In the genomic region with DNA sequence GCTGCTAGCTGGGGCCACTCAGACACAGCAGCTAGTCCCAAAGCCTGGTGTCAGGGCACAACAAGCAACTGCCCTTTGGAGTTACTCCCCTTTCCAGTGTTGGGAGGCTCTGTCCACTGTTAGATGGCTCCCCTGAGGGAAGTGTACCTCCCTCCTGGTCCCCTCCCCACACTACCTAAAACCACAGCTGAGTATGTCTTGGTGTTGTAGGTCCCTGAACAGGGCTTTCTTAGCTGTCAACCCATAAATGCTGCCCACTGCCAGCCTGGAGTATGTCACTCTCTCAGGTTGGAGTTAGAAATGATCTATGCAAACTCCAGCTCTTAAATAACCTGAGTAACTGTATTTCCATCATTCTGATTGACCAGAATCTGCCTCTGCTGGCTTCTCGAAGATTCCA, we compare ENCODE assay signal across 20 mouse cellular contexts. TPM values are rescaled to one million over a fixed set of nuclear protein-coding genes. Genes with fewer than 3 reads are reported as not detected.
DNase-seq lines count a peak whose midpoint lies in the region; ATAC-seq and TF ChIP-seq lines count a peak whose summit lies in the region.
"Had no signal": no experiment of that assay in that cellular context is flagged by ENCODE, and none has a peak within 500 bp of the region (broad histone marks: within the 10 kb centered on the region; RNA-seq: fewer than 3 reads in every experiment).

No protein-coding gene starts in this region.

- no peaks in the 10 kb centered on the region for H3K36me3 ChIP-seq in heart, adult 2 months (ENCODE audit: control insufficient read depth, insufficient read depth, low read length)
- no peaks in the 10 kb centered on the region for H3K36me3 ChIP-seq in intestine, embryonic 16.5 days (ENCODE audit: control insufficient read depth, insufficient read depth, low read length)
- H3K36me3 ChIP-seq in intestine, embryonic 15.5 days: no peaks in the 10 kb centered on the region
- H3K36me3 ChIP-seq in lung, embryonic 15.5 days: no peaks in the 10 kb centered on the region
- H3K36me3 ChIP-seq in liver, postnatal 0 days (replicated peaks; ENCODE audit: insufficient read depth, low read length): no peaks in the 10 kb centered on the region
- H3K36me3 ChIP-seq: forebrain, embryonic 12.5 days; hindbrain, embryonic 13.5 days had no signal

- no peaks in the 10 kb centered on the region for H3K79me2 ChIP-seq in heart, adult 2 months (replicated peaks; ENCODE audit: control insufficient read depth, insufficient read depth, low read length)

- intact Hi-C loops in heart, adult 2 months (cut with DNase I): no loop called here

- no peaks in the 10 kb centered on the region for H3K27me3 ChIP-seq in heart, adult 2 months (ENCODE audit: control insufficient read depth, insufficient read depth, low read length)
- H3K27me3 ChIP-seq in intestine, embryonic 16.5 days (replicated peaks; ENCODE audit: control insufficient read depth, insufficient read depth, low read length): no peaks in the 10 kb centered on the region
- no peaks in the 10 kb centered on the region for H3K27me3 ChIP-seq in intestine, embryonic 15.5 days (replicated peaks)
- H3K27me3 ChIP-seq in lung, embryonic 15.5 days: no peaks in the 10 kb centered on the region
- H3K27me3 ChIP-seq in liver, postnatal 0 days (ENCODE audit: insufficient read depth, low read length): no peaks in the 10 kb centered on the region
- H3K27me3 ChIP-seq: forebrain, embryonic 12.5 days; hindbrain, embryonic 13.5 days had no signal

- TF ChIP-seq CTCF in heart, adult 2 months (IDR thresholded peaks at IDR 0.05): no peak
- TF ChIP-seq CTCF in liver, postnatal 0 days (IDR thresholded peaks at IDR 0.05; ENCODE audit: low read depth): no peak

- H3K4me1 ChIP-seq in heart, adult 2 months (ENCODE audit: control insufficient read depth, insufficient read depth, low read length): no peaks in the 10 kb centered on the region; the same call in 1 of the 2 replicates
- peaks cover 9% of the 10 kb centered on the region for H3K4me1 ChIP-seq in intestine, embryonic 16.5 days (ENCODE audit: control insufficient read depth, insufficient read depth, low read length)
- H3K4me1 ChIP-seq in intestine, embryonic 15.5 days (replicated peaks): peaks cover 15% of the 10 kb centered on the region
- peaks cover 26% of the 10 kb centered on the region for H3K4me1 ChIP-seq in lung, embryonic 15.5 days
- H3K4me1 ChIP-seq in liver, postnatal 0 days (ENCODE audit: insufficient read depth): peaks cover 18% of the 10 kb centered on the region

- no peak for ATAC-seq in intestine, embryonic 16.5 days
- no peak for ATAC-seq in intestine, embryonic 15.5 days
- ATAC-seq in lung, embryonic 15.5 days (ENCODE audit: borderline replicate concordance, extremely low read depth, low FRiP score, low TSS enrichment): no peak
- no peak for ATAC-seq in liver, postnatal 0 days
- ATAC-seq: midbrain, embryonic 16.5 days had no signal

- H3K4me3 ChIP-seq in heart, adult 2 months: peak overlapping the region; percentile 14; the same call in 1 of the 2 replicates
- no peak overlapping the region for H3K4me3 ChIP-seq in intestine, embryonic 16.5 days (ENCODE audit: low read length)
- H3K4me3 ChIP-seq in intestine, embryonic 15.5 days (replicated peaks): no peak overlapping the region
- H3K4me3 ChIP-seq in lung, embryonic 15.5 days: no peak overlapping the region
- H3K4me3 ChIP-seq in liver, postnatal 0 days (ENCODE audit: low read depth, low read length): 0 out of 2 replicates have a peak overlapping the region, but pooled peaks have one; percentile 9
- H3K4me3 ChIP-seq: forebrain, embryonic 12.5 days; hindbrain, embryonic 13.5 days had no signal

- H3K4me2 ChIP-seq in intestine, embryonic 16.5 days (ENCODE audit: low read depth, low read length): no peak overlapping the region
- H3K4me2 ChIP-seq in intestine, embryonic 15.5 days (replicated peaks): no peak overlapping the region
- H3K4me2 ChIP-seq in lung, embryonic 15.5 days: no peak overlapping the region
- H3K4me2 ChIP-seq in liver, postnatal 0 days (ENCODE audit: low read depth, low read length): 0 out of 2 replicates have a peak overlapping the region, but pooled peaks have one; percentile 1
- H3K4me2 ChIP-seq: forebrain, embryonic 12.5 days; hindbrain, embryonic 13.5 days had no signal

- TF ChIP-seq POLR2A in heart, adult 2 months (IDR thresholded peaks at IDR 0.05; ENCODE audit: insufficient read depth, low read depth, low read length): no peak

- 51% methylated on average over 1 of the region's 1 CpGs for WGBS in heart, adult 2 months
- 78% methylated on average over 1 of the region's 1 CpGs for WGBS in intestine, embryonic 16.5 days
- 53% methylated on average over 1 of the region's 1 CpGs for WGBS in intestine, embryonic 15.5 days
- 43% methylated on average over 1 of the region's 1 CpGs for WGBS in lung, embryonic 15.5 days
- WGBS in liver, postnatal 0 days (ENCODE audit: insufficient replicate concordance): 67% methylated on average over 1 of the region's 1 CpGs

- DNase-seq in heart, adult 2 months: no peak
- DNase-seq in heart, adult 18-20 months: no peak
- DNase-seq in lung, postnatal 14 days: no peak
- DNase-seq in liver, postnatal 0 days: no peak
- DNase-seq in embryo, embryonic 9.5 days (ENCODE audit: extremely low spot score): no peak
- DNase-seq: adrenal gland, adult 8-10 months; cerebellum, adult 11 months; gastrocnemius, postnatal 36 days; kidney, adult 18-20 months; left cerebral cortex, postnatal 4 days; thymus, postnatal 4 days had no signal

- peak overlapping the region; percentile 26; the same call in 1 of the 2 replicates for H3K9ac ChIP-seq in heart, adult 2 months (ENCODE audit: low read depth, low read length)
- no peak overlapping the region for H3K9ac ChIP-seq in intestine, embryonic 16.5 days (ENCODE audit: low read depth, low read length)
- H3K9ac ChIP-seq in intestine, embryonic 15.5 days: no peak overlapping the region
- H3K9ac ChIP-seq in lung, embryonic 15.5 days: no peak overlapping the region
- H3K9ac ChIP-seq in liver, postnatal 0 days (replicated peaks): peak overlapping the region; percentile 4; the same call in 1 of the 2 replicates
- H3K9ac ChIP-seq: forebrain, embryonic 12.5 days; hindbrain, embryonic 13.5 days had no signal

- H3K27ac ChIP-seq in heart, adult 2 months: peak overlapping the region; percentile 61
- H3K27ac ChIP-seq in intestine, embryonic 16.5 days (ENCODE audit: low read length): 0 out of 2 replicates have a peak overlapping the region, but pooled peaks have one; percentile 19
- H3K27ac ChIP-seq in intestine, embryonic 15.5 days: no peak overlapping the region
- H3K27ac ChIP-seq in lung, embryonic 15.5 days: peak overlapping the region; percentile 66
- H3K27ac ChIP-seq in liver, postnatal 0 days (ENCODE audit: low read depth): peak overlapping the region; percentile 39
- H3K27ac ChIP-seq: forebrain, embryonic 12.5 days; hindbrain, embryonic 13.5 days had no signal

- no peak for TF ChIP-seq EP300 in heart, adult 2 months (IDR thresholded peaks at IDR 0.05; ENCODE audit: insufficient read depth, low read depth, low read length)
- no peak for TF ChIP-seq EP300 in liver, postnatal 0 days (IDR thresholded peaks at IDR 0.05; ENCODE audit: low read depth)

- no peaks in the 10 kb centered on the region for H3K9me3 ChIP-seq in intestine, embryonic 16.5 days (ENCODE audit: control insufficient read depth, low read length)
- H3K9me3 ChIP-seq in intestine, embryonic 15.5 days: no peaks in the 10 kb centered on the region
- H3K9me3 ChIP-seq in lung, embryonic 15.5 days: no peaks in the 10 kb centered on the region
- H3K9me3 ChIP-seq in liver, postnatal 0 days (ENCODE audit: low read length): no peaks in the 10 kb centered on the region
- H3K9me3 ChIP-seq: forebrain, embryonic 12.5 days; hindbrain, embryonic 13.5 days had no signal

RNA-seq across cellular contexts. Expression of gene Colec11, which starts 0.5 kb away (rescaled TPM):
- 10 to 100 TPM; 14.3 to 17.9 TPM for total RNA-seq in heart, adult 2 months (2021)
- 15.2 and 18.3 TPM in 2 replicates for polyA plus RNA-seq in heart, adult 2 months (2012; rRNA removed)
- total RNA-seq in heart, adult 18-20 months (2021): 10 to 100 TPM; 14.1 to 15.6 TPM
- polyA plus RNA-seq in intestine, embryonic 16.5 days (2015; fragmentation: Nextera tagmentation; extraction: Ambion mirVana): 0.97 and 1.8 TPM in 2 replicates
- polyA plus RNA-seq in intestine, embryonic 15.5 days (2015; fragmentation: Nextera tagmentation; extraction: Ambion mirVana): 1.6 and 1.8 TPM in 2 replicates
- 2.7 and 3.3 TPM in 2 replicates for polyA plus RNA-seq in lung, embryonic 15.5 days (2015; fragmentation: Nextera tagmentation; extraction: Ambion mirVana)
- 37.9 and 41.0 TPM in 2 replicates for polyA plus RNA-seq in liver, postnatal 0 days (2015; fragmentation: Nextera tagmentation; extraction: Ambion mirVana)
- total RNA-seq: CH12.LX had no signal

RNA-seq across cellular contexts. Expression of gene Rps7, which starts 13.1 kb away (rescaled TPM):
- 100 to 1,000 TPM; 228 to 303 TPM for total RNA-seq in heart, adult 2 months (2021)
- 176 and 182 TPM in 2 replicates for polyA plus RNA-seq in heart, adult 2 months (2012; rRNA removed)
- total RNA-seq in heart, adult 18-20 months (2021): 100 to 1,000 TPM; 268 to 303 TPM
- 587 and 597 TPM in 2 replicates for polyA plus RNA-seq in intestine, embryonic 16.5 days (2015; fragmentation: Nextera tagmentation; extraction: Ambion mirVana)
- 676 and 798 TPM in 2 replicates for polyA plus RNA-seq in intestine, embryonic 15.5 days (2015; fragmentation: Nextera tagmentation; extraction: Ambion mirVana)
- 664 and 702 TPM in 2 replicates for polyA plus RNA-seq in lung, embryonic 15.5 days (2015; fragmentation: Nextera tagmentation; extraction: Ambion mirVana)
- 493 and 504 TPM in 2 replicates for polyA plus RNA-seq in liver, postnatal 0 days (2015; fragmentation: Nextera tagmentation; extraction: Ambion mirVana)

RNA-seq across cellular contexts. Expression of gene Rnaseh1, which starts 26.8 kb away (rescaled TPM):
- total RNA-seq in heart, adult 2 months (2021): 1 to 10 TPM; 6.9 to 8.4 TPM
- 7.0 and 7.7 TPM in 2 replicates for polyA plus RNA-seq in heart, adult 2 months (2012; rRNA removed)
- total RNA-seq in heart, adult 18-20 months (2021): 1 to 10 TPM; 8.0 to 9.5 TPM
- 24.2 and 28.2 TPM in 2 replicates for polyA plus RNA-seq in intestine, embryonic 16.5 days (2015; fragmentation: Nextera tagmentation; extraction: Ambion mirVana)
- polyA plus RNA-seq in intestine, embryonic 15.5 days (2015; fragmentation: Nextera tagmentation; extraction: Ambion mirVana): 26.1 and 27.9 TPM in 2 replicates
- 30.7 and 34.5 TPM in 2 replicates for polyA plus RNA-seq in lung, embryonic 15.5 days (2015; fragmentation: Nextera tagmentation; extraction: Ambion mirVana)
- 9.6 and 10.4 TPM in 2 replicates for polyA plus RNA-seq in liver, postnatal 0 days (2015; fragmentation: Nextera tagmentation; extraction: Ambion mirVana)

RNA-seq across cellular contexts. Expression of gene Allc, which starts 40.3 kb away (rescaled TPM):
- not detected for total RNA-seq in heart, adult 2 months (2021)
- 0.10 and 0.12 TPM in 2 replicates for polyA plus RNA-seq in heart, adult 2 months (2012; rRNA removed)
- total RNA-seq in heart, adult 18-20 months (2021): not detected
- not detected in 2 replicates for polyA plus RNA-seq in intestine, embryonic 16.5 days (2015; fragmentation: Nextera tagmentation; extraction: Ambion mirVana)
- polyA plus RNA-seq in intestine, embryonic 15.5 days (2015; fragmentation: Nextera tagmentation; extraction: Ambion mirVana): not detected in 2 replicates
- polyA plus RNA-seq in lung, embryonic 15.5 days (2015; fragmentation: Nextera tagmentation; extraction: Ambion mirVana): 0.10 TPM in 1 of 2 replicates, not detected in the other
- polyA plus RNA-seq in liver, postnatal 0 days (2015; fragmentation: Nextera tagmentation; extraction: Ambion mirVana): not detected in 2 replicates
- total RNA-seq: adrenal gland, adult 8-10 months; CH12.LX; gastrocnemius, postnatal 36 days; megakaryocyte progenitor cell, adult 5-6 weeks had no signal
- polyA plus RNA-seq: forebrain, embryonic 12.5 days; hindbrain, embryonic 13.5 days; liver, embryonic 16.5 days had no signal

RNA-seq across cellular contexts. Expression of gene Adi1, which starts 52.4 kb away (rescaled TPM):
- total RNA-seq in heart, adult 2 months (2021): 10 to 100 TPM; 51.5 to 52.0 TPM
- 27.8 and 45.7 TPM in 2 replicates for polyA plus RNA-seq in heart, adult 2 months (2012; rRNA removed)
- 10 to 100 TPM; 59.5 to 63.5 TPM for total RNA-seq in heart, adult 18-20 months (2021)
- polyA plus RNA-seq in intestine, embryonic 16.5 days (2015; fragmentation: Nextera tagmentation; extraction: Ambion mirVana): 111 and 114 TPM in 2 replicates
- 89.4 and 92.1 TPM in 2 replicates for polyA plus RNA-seq in intestine, embryonic 15.5 days (2015; fragmentation: Nextera tagmentation; extraction: Ambion mirVana)
- 87.9 and 88.1 TPM in 2 replicates for polyA plus RNA-seq in lung, embryonic 15.5 days (2015; fragmentation: Nextera tagmentation; extraction: Ambion mirVana)
- polyA plus RNA-seq in liver, postnatal 0 days (2015; fragmentation: Nextera tagmentation; extraction: Ambion mirVana): 91.6 and 104 TPM in 2 replicates

Comparison
In these comparisons a context has a peak if more than half of its experiments do, and no peak if none do; other contexts are left out.
1. H3K4me3 ChIP-seq: peak in heart, adult 2 months (single experiment) and liver, postnatal 0 days (single experiment); none in intestine, embryonic 16.5 days (single experiment), intestine, embryonic 15.5 days (single experiment) and lung, embryonic 15.5 days (single experiment).
2. H3K9ac ChIP-seq: peak in heart, adult 2 months (single experiment) and liver, postnatal 0 days (single experiment); none in intestine, embryonic 16.5 days (single experiment), intestine, embryonic 15.5 days (single experiment) and lung, embryonic 15.5 days (single experiment).